Mouse (Mus musculus): ENCODE measurements at regions not wholly inside any gene's neighbourhood (a gene's known extent, or its start where the extent isn't known, plus 50 kb on each side); places are given as distances from the start of the nearest gene placed in this dataset.

- TF ChIP-seq POLR2A (IDR thresholded peaks at IDR 0.05; ENCODE audit: borderline replicate concordance, low read depth, low read length) (no peak), CTCF (IDR thresholded peaks at IDR 0.05; ENCODE audit: low read depth, low read length) (no peak)
These were observed 193.3 kb downstream of the Alx1 start for GRCm38 (mm10) chr10:102836567-102837224.

Measured in bone marrow macrophage, adult 2 months (primary cell).